In genomic region chr10:45129105-45129504, GRCm38 (mm10) we compare ENCODE assay signal across 10 mouse cellular contexts. TPM values are rescaled to one million over a fixed set of nuclear protein-coding genes. Genes with fewer than 3 reads are reported as not detected.
DNase-seq lines count a peak whose midpoint lies in the region; ATAC-seq and TF ChIP-seq lines count a peak whose summit lies in the region.
"Had no signal": no experiment of that assay in that cellular context is flagged by ENCODE, and none has a peak within 500 bp of the region (broad histone marks: within the 10 kb centered on the region; RNA-seq: fewer than 3 reads in every experiment).

No protein-coding gene starts in this region.

- H3K4me1 ChIP-seq in kidney, embryonic 16.5 days (ENCODE audit: insufficient read depth, low read length) = peaks cover 4% of the 10 kb centered on the region; the same call in 1 of the 2 replicates
- no peaks in the 10 kb centered on the region for H3K4me1 ChIP-seq in midbrain, postnatal 0 days (ENCODE audit: insufficient read depth, low read length)

- no peak overlapping the region for H3K27ac ChIP-seq in kidney, embryonic 16.5 days (ENCODE audit: low read length)
- H3K27ac ChIP-seq in midbrain, postnatal 0 days (ENCODE audit: low read depth, low read length) = peak overlapping the region; percentile 26; the same call in 1 of the 2 replicates

- peak; percentile 25 for DNase-seq in left cerebral cortex, postnatal 4 days
- no peak for DNase-seq in left cerebral cortex, postnatal 10 days (ENCODE audit: extremely low spot score in 1 of 2, low spot score in 2 of 2)
- peak; percentile 40 for DNase-seq in heart, adult 8-10 months (ENCODE audit: low spot score)
- DNase-seq in midbrain, postnatal 0 days (ENCODE audit: low spot score) = peak; percentile 72
- DNase-seq in thymus, postnatal 36 days = no peak
- DNase-seq in right cerebral cortex, postnatal 14 days = no peak
- DNase-seq: thymus, adult 18-20 months had no signal

- intact Hi-C loops in left cerebral cortex, postnatal 4 days (cut with DNase I) = no loop called here
- intact Hi-C loops in left cerebral cortex, postnatal 10 days (cut with DNase I) = no loop called here

- peak; percentile 36; the same call in 1 of the 2 replicates for ATAC-seq in kidney, embryonic 16.5 days (ENCODE audit: low FRiP score, low TSS enrichment)
- peak; percentile 45; the same call in 1 of the 2 replicates for ATAC-seq in midbrain, postnatal 0 days (ENCODE audit: low FRiP score)
- no peak for ATAC-seq in erythroblast, adult 5-6 weeks (replicated peaks; ENCODE audit: low FRiP score, poor library complexity, severe bottlenecking)

- no peak overlapping the region for H3K4me3 ChIP-seq in kidney, embryonic 16.5 days (ENCODE audit: low read length)
- no peak overlapping the region for H3K4me3 ChIP-seq in midbrain, postnatal 0 days (ENCODE audit: low read depth, low read length)
- H3K4me3 ChIP-seq: megakaryocyte, embryonic 14.5 days had no signal

- H3K27me3 ChIP-seq in kidney, embryonic 16.5 days (ENCODE audit: insufficient read depth, low read length) = no peaks in the 10 kb centered on the region
- no peaks in the 10 kb centered on the region for H3K27me3 ChIP-seq in midbrain, postnatal 0 days (ENCODE audit: insufficient read depth, low read length)
- H3K27me3 ChIP-seq: megakaryocyte, embryonic 14.5 days had no signal

- no peak overlapping the region for H3K9ac ChIP-seq in kidney, embryonic 16.5 days (replicated peaks; ENCODE audit: low read length)
- H3K9ac ChIP-seq in midbrain, postnatal 0 days (replicated peaks; ENCODE audit: low read length, poor library complexity, severe bottlenecking) = no peak overlapping the region

- no peak overlapping the region for H3K4me2 ChIP-seq in kidney, embryonic 16.5 days (replicated peaks; ENCODE audit: low read depth, low read length)
- H3K4me2 ChIP-seq in midbrain, postnatal 0 days (ENCODE audit: low read depth, low read length, poor library complexity, severe bottlenecking) = peak overlapping the region; percentile 12; the same call in 1 of the 2 replicates

- peaks cover 29% of the 10 kb centered on the region for H3K36me3 ChIP-seq in kidney, embryonic 16.5 days (ENCODE audit: insufficient read depth, low read length)
- H3K36me3 ChIP-seq in midbrain, postnatal 0 days (ENCODE audit: insufficient read depth, low read length) = peaks cover 16% of the 10 kb centered on the region

- no peaks in the 10 kb centered on the region for H3K9me3 ChIP-seq in kidney, embryonic 16.5 days (ENCODE audit: low read length)
- no peaks in the 10 kb centered on the region for H3K9me3 ChIP-seq in midbrain, postnatal 0 days (ENCODE audit: low read length)
- H3K9me3 ChIP-seq: megakaryocyte, embryonic 14.5 days had no signal

- WGBS in kidney, embryonic 16.5 days = 34% methylated on average over 11 of the region's 11 CpGs
- WGBS in midbrain, postnatal 0 days = 52% methylated on average over 11 of the region's 11 CpGs

- no peak for TF ChIP-seq CTCF in midbrain, postnatal 0 days (IDR thresholded peaks at IDR 0.05)

RNA-seq across cellular contexts. Expression of gene Popdc3, which starts 48.8 kb away (rescaled TPM):
- total RNA-seq in left cerebral cortex, postnatal 4 days (2021) = 1 to 10 TPM; 1.4 TPM
- 1 to 10 TPM; 1.5 to 1.6 TPM for total RNA-seq in left cerebral cortex, postnatal 10 days (2021)
- 10 to 100 TPM; 25.5 to 40.5 (median 31.9) TPM for total RNA-seq in heart, adult 8-10 months (2022)
- polyA plus RNA-seq in kidney, embryonic 16.5 days (2015; fragmentation: Nextera tagmentation; extraction: Ambion mirVana) = 0.31 and 0.75 TPM in 2 replicates
- 2.7 and 3.4 TPM in 2 replicates for total RNA-seq in midbrain, postnatal 0 days (2014; rRNA removed)
- 2.4 and 2.8 TPM in 2 replicates for polyA plus RNA-seq in midbrain, postnatal 0 days (2015; fragmentation: Nextera tagmentation; extraction: Ambion mirVana)
- total RNA-seq in erythroblast, adult 5-6 weeks (2015; ENCODE audit: low replicate concordance) = not detected in 2 replicates
- total RNA-seq in erythroblast, adult 5-6 weeks (2017; ENCODE audit: low replicate concordance) = not detected in 2 replicates

Comparison
In these comparisons a context has a peak if more than half of its experiments do, and no peak if none do; other contexts are left out.
1. DNase-seq: peak in left cerebral cortex, postnatal 4 days (single experiment), heart, adult 8-10 months (single experiment) and midbrain, postnatal 0 days (single experiment); none in left cerebral cortex, postnatal 10 days (0 of 2), thymus, postnatal 36 days (0 of 2) and right cerebral cortex, postnatal 14 days (single experiment).